Mouse (Mus musculus): ENCODE measurements around the gene Cacnb3.

- TF ChIP-seq POLR2A (IDR thresholded peaks at IDR 0.05; ENCODE audit: extremely low read depth, insufficient read depth, low read length) (no peak), CTCF (IDR thresholded peaks at IDR 0.05; ENCODE audit: low read depth, low read length) (no peak)
These were observed 8.4 kb upstream of the Cacnb3 start for GRCm38 (mm10) chr15:98622199-98622598.

Data from liver, adult 2 months (tissue).